Mouse (Mus musculus) embryonic facial prominence, embryonic 15.5 days (tissue): ENCODE measurements around the gene Trabd2b. TPM values are rescaled to one million over a fixed set of nuclear protein-coding genes. Genes with fewer than 3 reads are reported as not detected.

ENCODE experiments used
- ATAC-seq: fragments of 200-750 bp; cut with Nextera tagmentation; 2 replicates; pipeline ENCODE4 v1.8.0; 2017; ENCODE audit warnings: low read depth, moderate TSS enrichment; ENCODE audit not compliant: insufficient number of reproducible peaks, low FRiP score, low TSS enrichment
- H3K27ac ChIP-seq: fragments of 300-500 bp; sonication (generic); replicated peaks from 2 replicates; pipeline ENCODE4 v1.5.1; 2015; ENCODE audit warnings: mild to moderate bottlenecking, inconsistent platforms
- H3K27me3 ChIP-seq: fragments of 300-500 bp; sonication (generic); 2 replicates; pipeline ENCODE4 v1.6.1; 2015; ENCODE audit warnings: inconsistent platforms
- H3K36me3 ChIP-seq: fragments of 300-500 bp; sonication (generic); 2 replicates; pipeline ENCODE4 v1.6.1; 2015; ENCODE audit warnings: mild to moderate bottlenecking, inconsistent platforms
- H3K4me1 ChIP-seq: fragments of 300-500 bp; sonication (generic); 2 replicates; pipeline ENCODE4 v1.6.1; 2015; ENCODE audit warnings: inconsistent platforms
- H3K4me2 ChIP-seq: fragments of 300-500 bp; sonication (generic); replicated peaks from 2 replicates; pipeline ENCODE4 v1.6.1; 2015; ENCODE audit warnings: mild to moderate bottlenecking, inconsistent platforms
- H3K4me3 ChIP-seq: fragments of 300-500 bp; sonication (generic); replicated peaks from 2 replicates; pipeline ENCODE4 v1.5.1; 2015; ENCODE audit warnings: mild to moderate bottlenecking, inconsistent platforms
- H3K9ac ChIP-seq: fragments of 300-500 bp; sonication (generic); 2 replicates; pipeline ENCODE4 v1.6.1; 2015; ENCODE audit warnings: inconsistent platforms
- H3K9me3 ChIP-seq: fragments of 300-500 bp; sonication (generic); replicated peaks from 2 replicates; pipeline ENCODE4 v1.6.1; 2016; ENCODE audit warnings: inconsistent platforms
- WGBS: fragments of 180-500 bp; shearing (Covaris S2); methylation state at CpG from one replicate; pipeline ENCODE4 v1.1.7; 2015; 5-methylcytosine and 5-hydroxymethylcytosine counted together
- polyA plus RNA-seq: library from polyadenylated mRNA; unstranded; fragments of >200 nt; fragmentation: Nextera tagmentation; extraction: Ambion mirVana; gene quantifications from 2 replicates; pipeline ENCODE4 v1.2.1, GENCODE M21; 2015

Gene Trabd2b
- polyA plus RNA-seq, 1 experiment from 2014 or later = 2.7 TPM

DNA sequence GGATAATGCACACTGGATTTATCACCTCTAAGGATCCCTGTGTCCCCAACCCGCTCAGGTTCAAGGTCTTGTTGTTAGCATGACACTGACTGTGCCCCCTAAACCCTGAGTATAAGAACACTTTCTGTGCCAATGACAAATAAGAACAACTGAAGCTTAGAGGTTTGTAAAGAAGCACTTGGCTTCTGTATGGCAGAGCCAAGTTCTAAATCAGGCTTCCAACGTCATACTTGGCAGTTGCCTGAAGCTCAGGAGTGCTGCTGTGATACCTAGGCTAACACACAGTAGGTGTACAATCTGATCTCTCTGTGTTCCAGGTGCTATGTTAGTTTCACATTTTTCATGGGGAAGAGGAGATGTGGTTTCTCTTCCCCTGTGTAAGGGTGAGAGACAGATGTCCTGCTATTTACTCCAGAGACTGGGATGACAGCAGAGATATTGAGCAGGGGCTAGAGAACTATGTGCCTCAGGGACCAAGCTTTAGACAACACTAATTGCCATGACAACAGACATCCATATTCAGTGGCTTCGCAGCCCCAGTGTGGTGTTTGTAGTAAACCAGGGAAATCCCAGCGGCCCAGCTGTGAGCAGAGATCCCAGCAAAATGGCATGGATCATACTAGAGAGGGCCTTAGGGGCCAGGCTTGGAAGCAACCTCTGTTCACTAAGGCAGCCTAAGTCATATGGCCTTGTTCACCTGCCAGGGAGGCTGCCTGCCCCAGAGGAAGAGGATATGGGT is 89.3 kb downstream of the Trabd2b start:
- Histone ChIP-seq H3K36me3 (no peaks in the 10 kb centered on the region), H3K9ac (no peak overlapping the region), H3K4me3 (no peak overlapping the region), H3K4me2 (no peak overlapping the region), H3K27ac (no peak overlapping the region), H3K4me1 (no peaks in the 10 kb centered on the region), H3K27me3 (no peaks in the 10 kb centered on the region), H3K9me3 (no peaks in the 10 kb centered on the region)
- 57% methylated on average over 4 of the region's 4 CpGs for WGBS
- ATAC-seq = no peak

DNA sequence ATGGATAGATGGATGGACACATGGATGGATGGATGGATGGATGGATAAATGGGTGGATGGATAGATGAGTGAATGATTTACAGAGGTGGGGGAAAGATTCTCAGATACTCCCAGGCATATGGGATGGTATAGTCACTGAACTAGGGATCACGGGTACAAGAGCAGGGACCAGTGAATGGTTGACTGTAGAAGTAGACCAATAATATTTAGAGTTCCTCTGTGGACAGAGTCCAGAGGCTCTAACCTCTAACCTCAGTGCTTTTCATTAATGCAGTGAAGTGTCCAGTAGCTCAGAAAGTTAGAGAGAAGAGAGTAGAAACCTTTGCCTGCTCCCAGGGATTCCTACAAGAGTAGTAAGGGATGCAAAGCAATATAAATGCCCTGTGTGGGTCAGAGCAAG is 93.1 kb downstream of the Trabd2b start:
- no peak overlapping the region for H3K4me2 ChIP-seq
- ATAC-seq = no peak
- H3K27me3 ChIP-seq = no peaks in the 10 kb centered on the region
- H3K9me3 ChIP-seq = no peaks in the 10 kb centered on the region
- no peak overlapping the region for H3K27ac ChIP-seq
- no peaks in the 10 kb centered on the region for H3K36me3 ChIP-seq
- 87% methylated on average over 1 of the region's 1 CpGs for WGBS
- no peak overlapping the region for H3K9ac ChIP-seq
- peaks cover 8% of the 10 kb centered on the region; the same call in 1 of the 2 replicates for H3K4me1 ChIP-seq
- H3K4me3 ChIP-seq = no peak overlapping the region

DNA sequence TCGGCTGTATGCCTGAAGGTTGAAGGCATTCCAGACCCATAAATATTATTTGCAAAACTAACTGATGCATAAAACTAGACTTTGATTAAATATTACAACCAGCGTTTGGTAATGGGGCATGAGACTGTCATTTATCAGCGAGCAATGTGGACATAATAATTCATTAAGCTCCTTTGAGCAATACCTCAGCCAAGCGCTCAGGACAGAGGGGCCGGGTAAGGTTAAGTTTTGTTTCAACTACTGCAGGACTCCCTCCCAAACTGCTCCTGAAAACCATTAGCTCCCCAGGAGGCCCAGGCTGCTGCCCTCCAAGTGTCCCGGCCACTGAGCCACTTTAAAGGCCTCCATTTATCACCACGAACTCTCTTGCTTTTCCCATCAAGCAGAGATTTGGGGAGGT is 93.8 kb downstream of the Trabd2b start:
- Histone ChIP-seq H3K9ac (no peak overlapping the region), H3K27me3 (no peaks in the 10 kb centered on the region), H3K4me2 (no peak overlapping the region), H3K9me3 (no peaks in the 10 kb centered on the region), H3K27ac (no peak overlapping the region), H3K36me3 (no peaks in the 10 kb centered on the region), H3K4me1 (peaks cover 10% of the 10 kb centered on the region; the same call in 1 of the 2 replicates), H3K4me3 (no peak overlapping the region)
- 78% methylated on average over 7 of the region's 7 CpGs for WGBS
- ATAC-seq = no peak

DNA sequence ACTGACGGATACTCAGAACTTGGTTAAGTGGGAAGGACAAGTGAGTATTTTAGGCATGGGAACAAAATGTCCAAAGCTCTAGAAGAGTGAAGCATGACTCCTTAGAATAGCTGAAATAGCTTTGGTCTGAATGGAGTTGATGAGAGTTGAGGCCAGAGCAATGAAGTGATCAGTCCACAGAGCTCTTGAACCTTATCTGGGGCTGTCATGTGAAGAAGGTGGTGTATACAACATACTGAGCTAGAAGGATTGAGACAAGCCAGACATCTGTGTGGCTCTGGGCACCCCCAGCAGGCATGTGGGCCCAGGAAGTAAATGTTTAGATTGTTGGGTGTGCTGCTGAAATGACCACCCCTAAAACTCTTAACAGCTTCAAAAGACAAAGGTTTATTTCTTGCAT is 94.5 kb downstream of the Trabd2b start:
- Histone ChIP-seq H3K9me3 (no peaks in the 10 kb centered on the region), H3K9ac (no peak overlapping the region), H3K27me3 (no peaks in the 10 kb centered on the region), H3K36me3 (no peaks in the 10 kb centered on the region), H3K4me1 (peaks cover 10% of the 10 kb centered on the region; the same call in 1 of the 2 replicates), H3K4me3 (no peak overlapping the region), H3K4me2 (no peak overlapping the region), H3K27ac (no peak overlapping the region)
- no peak for ATAC-seq
- 98% methylated on average over 1 of the region's 1 CpGs for WGBS

DNA sequence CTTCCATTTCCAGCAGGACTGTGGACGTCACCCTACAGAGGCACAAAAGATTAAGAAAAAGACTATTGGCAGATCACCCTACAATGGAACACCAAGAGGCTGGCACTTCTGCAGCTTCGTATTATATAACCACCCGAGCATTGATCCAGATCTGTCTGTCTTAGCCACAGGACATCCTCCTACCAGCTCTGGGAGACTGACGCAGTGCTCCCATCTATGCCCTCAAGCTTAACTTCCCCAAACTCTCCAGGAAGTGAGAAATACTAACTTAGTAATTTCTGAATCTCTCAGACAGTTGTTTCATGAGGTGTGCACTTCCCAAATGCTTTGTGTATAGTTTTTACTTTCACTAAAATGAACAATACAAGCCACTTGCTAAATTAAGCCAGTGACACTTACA is 95.1 kb downstream of the Trabd2b start:
- ATAC-seq = no peak
- Histone ChIP-seq H3K4me3 (no peak overlapping the region), H3K4me1 (peaks cover 10% of the 10 kb centered on the region; the same call in 1 of the 2 replicates), H3K27me3 (no peaks in the 10 kb centered on the region), H3K27ac (no peak overlapping the region), H3K9me3 (no peaks in the 10 kb centered on the region), H3K36me3 (no peaks in the 10 kb centered on the region), H3K9ac (no peak overlapping the region), H3K4me2 (no peak overlapping the region)
- 79% methylated on average over 4 of the region's 4 CpGs for WGBS

DNA sequence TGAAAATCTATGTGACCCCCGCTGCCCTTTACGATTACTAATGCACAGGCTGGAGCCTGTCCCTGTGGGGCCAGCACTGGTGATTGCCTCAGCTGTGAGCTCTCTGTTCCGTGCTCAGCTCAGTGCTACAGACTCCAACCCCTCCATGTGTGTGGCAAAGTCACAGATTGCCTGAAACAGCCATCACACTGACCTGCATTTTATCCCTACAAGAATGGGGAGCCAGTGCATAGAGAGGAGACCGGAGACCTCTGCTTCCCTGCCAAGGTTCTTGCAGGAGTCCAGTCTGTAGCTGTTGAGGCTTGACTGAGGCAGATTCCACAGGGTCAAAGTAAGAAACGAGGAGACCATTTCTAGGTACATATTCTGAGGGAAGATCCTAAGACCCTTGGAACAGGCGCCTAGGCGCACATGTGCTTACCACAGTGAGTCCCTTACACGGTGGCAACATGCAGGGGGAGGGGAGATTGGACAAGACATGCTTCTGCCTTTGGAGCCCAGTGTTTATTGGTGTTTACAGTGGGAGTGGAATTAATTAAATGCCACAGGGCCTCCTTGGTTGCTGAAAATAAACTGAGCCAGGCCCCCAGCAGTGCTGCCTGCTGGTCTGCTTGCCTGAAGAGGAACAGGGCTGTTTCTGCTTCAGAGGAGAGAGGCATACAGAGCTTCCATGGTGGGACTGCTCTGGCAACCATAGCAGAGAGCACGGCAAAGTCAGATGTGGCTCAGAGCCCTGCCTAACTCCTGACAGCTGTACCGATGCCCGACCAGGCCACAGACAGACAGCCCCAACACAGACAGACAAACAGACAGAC is 97.9 kb downstream of the Trabd2b start:
- Histone ChIP-seq H3K4me2 (no peak overlapping the region), H3K27ac (no peak overlapping the region), H3K27me3 (no peaks in the 10 kb centered on the region), H3K36me3 (no peaks in the 10 kb centered on the region), H3K4me3 (no peak overlapping the region), H3K9me3 (no peaks in the 10 kb centered on the region), H3K9ac (no peak overlapping the region), H3K4me1 (peaks cover 10% of the 10 kb centered on the region; the same call in 1 of the 2 replicates)
- peak; percentile 72 for ATAC-seq
- 49% methylated on average over 11 of the region's 11 CpGs for WGBS

DNA sequence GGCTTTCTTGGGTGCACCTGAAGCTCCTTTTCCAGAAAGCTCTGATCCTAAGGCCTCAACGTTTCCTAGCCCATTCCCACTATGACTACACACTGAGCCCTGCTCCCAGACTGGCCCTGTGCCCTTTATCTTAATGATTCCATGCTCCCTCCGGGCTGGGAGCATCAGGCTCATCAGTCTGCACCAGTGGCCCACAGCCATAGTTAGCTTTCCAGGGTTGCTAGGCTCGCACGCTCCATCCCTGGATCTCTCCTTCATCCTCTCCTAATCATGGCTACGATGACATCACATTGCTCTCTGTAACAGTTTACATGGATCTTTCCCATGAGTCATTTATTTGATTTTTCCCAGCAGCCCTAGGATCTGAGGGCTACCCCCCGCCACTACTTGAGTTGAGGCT is 103.1 kb downstream of the Trabd2b start:
- Histone ChIP-seq H3K4me2 (no peak overlapping the region), H3K27me3 (no peaks in the 10 kb centered on the region), H3K36me3 (no peaks in the 10 kb centered on the region), H3K9ac (no peak overlapping the region), H3K4me1 (peaks cover 3% of the 10 kb centered on the region; the same call in 1 of the 2 replicates), H3K9me3 (no peaks in the 10 kb centered on the region), H3K4me3 (no peak overlapping the region), H3K27ac (no peak overlapping the region)
- WGBS = 84% methylated on average over 6 of the region's 6 CpGs
- ATAC-seq = no peak

DNA sequence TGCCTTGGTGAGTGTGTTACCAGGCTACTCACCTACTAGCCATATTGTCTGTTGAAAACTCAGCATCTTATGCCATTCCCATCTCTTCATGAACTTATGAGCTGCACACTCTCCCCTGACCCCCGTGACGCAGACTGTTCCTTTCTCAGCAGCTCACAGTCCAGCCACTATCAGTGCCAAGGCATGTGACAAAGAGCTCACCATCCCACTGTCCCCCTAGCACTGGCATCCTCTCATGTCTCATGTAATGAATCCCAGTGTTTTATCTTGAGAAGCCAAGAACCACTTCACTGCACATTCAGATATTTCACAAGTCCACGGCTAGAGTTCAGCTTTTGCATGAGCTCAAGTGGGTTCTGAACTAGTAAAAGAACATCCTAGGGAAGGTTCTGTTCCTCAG is 105.1 kb downstream of the Trabd2b start:
- Histone ChIP-seq H3K4me2 (no peak overlapping the region), H3K27ac (no peak overlapping the region), H3K36me3 (no peaks in the 10 kb centered on the region), H3K4me1 (peaks cover 17% of the 10 kb centered on the region), H3K27me3 (no peaks in the 10 kb centered on the region), H3K9ac (no peak overlapping the region), H3K9me3 (no peaks in the 10 kb centered on the region), H3K4me3 (no peak overlapping the region)
- 92% methylated on average over 3 of the region's 3 CpGs for WGBS
- no peak for ATAC-seq

DNA sequence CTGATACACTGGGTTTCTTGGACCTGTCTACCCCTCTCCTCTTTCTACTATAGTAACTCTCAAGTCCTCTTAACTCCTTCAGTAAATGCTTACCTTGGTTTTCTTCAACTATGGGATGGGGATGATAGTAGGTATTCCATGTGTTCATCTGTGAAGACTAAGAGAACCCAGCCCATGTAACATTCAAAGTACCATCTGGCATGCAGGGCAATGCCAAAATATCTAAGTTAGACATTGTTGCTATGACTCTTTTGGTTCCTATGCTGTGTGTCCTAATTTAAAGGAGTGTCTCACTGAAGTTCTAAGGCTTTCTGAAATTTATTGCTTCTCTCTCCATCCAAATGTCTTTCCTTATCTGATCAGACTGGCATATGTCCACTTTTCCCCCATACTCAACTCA is 106.6 kb downstream of the Trabd2b start:
- no peak for ATAC-seq
- Histone ChIP-seq H3K36me3 (no peaks in the 10 kb centered on the region), H3K27ac (no peak overlapping the region), H3K9me3 (no peaks in the 10 kb centered on the region), H3K4me1 (peaks cover 23% of the 10 kb centered on the region), H3K4me3 (no peak overlapping the region), H3K9ac (no peak overlapping the region), H3K27me3 (no peaks in the 10 kb centered on the region), H3K4me2 (no peak overlapping the region)

DNA sequence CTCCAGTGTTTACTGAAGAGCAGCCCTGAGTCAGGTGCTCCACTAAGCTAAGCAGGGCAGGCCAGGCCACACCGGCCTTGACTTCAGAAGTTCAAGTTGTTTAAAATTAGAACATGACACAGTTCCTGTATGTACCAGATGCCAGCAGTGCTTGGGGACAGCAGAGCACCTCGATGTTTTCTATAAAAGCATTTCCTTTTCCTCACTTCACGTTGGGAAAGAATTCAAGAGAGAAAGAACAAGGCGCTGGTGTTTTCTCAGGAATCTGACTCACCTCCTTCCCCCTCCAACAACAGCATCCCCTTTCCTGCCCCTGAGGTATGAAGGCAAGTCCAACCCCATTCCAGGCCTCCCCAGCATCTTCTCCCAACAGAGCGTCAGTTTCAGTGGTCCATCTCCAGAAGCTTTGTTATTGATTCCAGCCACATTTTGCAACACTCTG is 108.8 kb downstream of the Trabd2b start:
- Histone ChIP-seq H3K36me3 (no peaks in the 10 kb centered on the region), H3K4me2 (no peak overlapping the region), H3K4me1 (peaks cover 23% of the 10 kb centered on the region), H3K9me3 (no peaks in the 10 kb centered on the region), H3K27ac (peak overlapping the region; percentile 76; the same call in 1 of the 2 replicates), H3K4me3 (no peak overlapping the region), H3K27me3 (no peaks in the 10 kb centered on the region), H3K9ac (no peak overlapping the region)
- ATAC-seq = 0 out of 2 replicates have a peak, but pooled peaks have one; percentile 36
- 13% methylated on average over 5 of the region's 5 CpGs for WGBS

DNA sequence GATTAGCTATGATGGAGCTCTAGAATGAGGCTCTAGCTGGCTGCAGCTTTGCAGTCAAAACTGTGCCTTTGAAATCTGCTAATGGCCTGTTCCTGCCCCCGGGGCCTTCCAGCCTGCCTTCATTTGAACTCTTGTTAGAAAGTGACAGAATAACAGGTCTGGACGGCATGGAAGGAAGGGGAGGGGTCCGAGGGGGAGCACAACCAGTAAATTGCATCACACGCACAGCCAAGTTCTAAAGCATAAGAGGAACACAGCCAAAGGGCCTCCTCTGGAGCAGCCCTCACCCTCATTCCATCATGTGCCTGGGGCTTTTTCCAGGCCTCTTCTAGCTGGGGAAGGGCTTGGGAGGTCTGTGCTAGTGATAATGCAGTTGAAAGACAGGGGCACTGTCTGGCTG is 110.1 kb downstream of the Trabd2b start:
- no peaks in the 10 kb centered on the region for H3K36me3 ChIP-seq
- ATAC-seq = no peak
- 20% methylated on average over 4 of the region's 4 CpGs for WGBS
- H3K27ac ChIP-seq = peak overlapping the region; percentile 76
- no peak overlapping the region for H3K4me3 ChIP-seq
- H3K9me3 ChIP-seq = no peaks in the 10 kb centered on the region
- peaks cover 23% of the 10 kb centered on the region for H3K4me1 ChIP-seq
- no peak overlapping the region for H3K4me2 ChIP-seq
- no peaks in the 10 kb centered on the region for H3K27me3 ChIP-seq
- H3K9ac ChIP-seq = no peak overlapping the region
